Mouse (Mus musculus) right cerebral cortex, postnatal 4 days (tissue): ENCODE data around the gene Kansl1l.
"Not testable (repeated sequence)": the region's sequence is repeated elsewhere in the genome, so short reads cannot be mapped to it uniquely, and the experiment has no call there.

ENCODE experiments used
- DNase-seq: peaks from one replicate; pipeline ENCODE4 v3.0.0-alpha.2; 2022

Gene Kansl1l

GRCm38 (mm10) chr1:66816837-66817452, 417 bp downstream of the Kansl1l start:
- DNase-seq, result peak; percentile 99

DNA sequence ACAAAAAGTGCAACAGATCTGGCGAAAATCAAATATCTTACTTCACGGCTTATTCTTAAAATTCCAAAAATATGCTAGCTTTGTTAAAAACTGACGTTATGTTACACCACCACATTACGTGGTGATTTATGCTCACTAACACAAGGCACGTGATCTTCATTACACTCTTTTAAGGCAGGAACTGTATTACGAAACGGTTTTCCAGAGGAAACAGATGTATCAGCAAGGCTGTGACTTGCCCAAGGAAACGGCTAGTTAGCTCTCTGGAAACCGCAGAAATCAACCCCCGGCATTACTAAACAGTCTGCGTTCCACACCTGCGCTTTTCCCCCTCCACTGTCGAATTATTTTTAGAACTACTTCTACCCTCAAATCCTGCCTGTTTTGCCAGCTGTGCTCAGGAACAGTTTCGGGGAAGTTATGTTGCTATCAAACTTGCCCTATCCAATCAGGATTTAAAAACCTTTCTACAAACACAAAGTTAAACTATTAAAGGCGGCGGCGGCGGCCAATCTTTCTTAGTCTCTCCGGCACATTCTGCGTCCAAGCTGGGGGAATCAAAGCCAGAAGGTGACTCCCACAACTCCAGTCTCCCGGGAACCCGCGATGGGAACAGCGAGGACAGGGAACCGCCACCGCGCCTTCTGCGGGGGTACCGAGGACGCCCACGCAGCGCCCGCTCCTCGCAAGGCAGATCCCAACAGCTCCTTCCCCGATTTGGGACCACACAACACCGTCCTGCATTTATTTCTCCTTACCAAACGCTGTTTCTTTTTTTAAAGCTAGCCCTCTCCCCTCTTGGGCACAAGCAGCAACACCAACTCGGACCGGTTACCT, 1.2 kb downstream of the Kansl1l start:
- peak; percentile 60 for DNase-seq

DNA sequence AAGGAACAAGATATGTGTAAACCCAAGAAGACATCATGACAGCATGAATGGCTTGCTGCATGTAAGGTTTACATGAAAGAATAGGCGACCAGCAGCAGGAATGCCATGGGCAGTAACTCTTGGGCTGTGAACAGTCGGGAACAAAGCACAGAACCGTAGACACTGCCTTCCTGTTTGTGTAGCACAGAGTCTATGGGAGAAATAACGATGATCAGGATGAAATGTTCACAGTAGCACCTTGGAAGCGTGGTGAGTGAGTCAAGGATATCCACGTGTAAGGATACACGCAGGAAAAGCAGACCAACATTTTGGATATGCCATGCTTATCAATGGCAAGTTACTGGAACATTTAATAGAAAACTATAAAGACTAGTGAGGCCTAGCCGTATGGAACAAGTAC, 2.6 kb downstream of the Kansl1l start:
- no peak for DNase-seq

DNA sequence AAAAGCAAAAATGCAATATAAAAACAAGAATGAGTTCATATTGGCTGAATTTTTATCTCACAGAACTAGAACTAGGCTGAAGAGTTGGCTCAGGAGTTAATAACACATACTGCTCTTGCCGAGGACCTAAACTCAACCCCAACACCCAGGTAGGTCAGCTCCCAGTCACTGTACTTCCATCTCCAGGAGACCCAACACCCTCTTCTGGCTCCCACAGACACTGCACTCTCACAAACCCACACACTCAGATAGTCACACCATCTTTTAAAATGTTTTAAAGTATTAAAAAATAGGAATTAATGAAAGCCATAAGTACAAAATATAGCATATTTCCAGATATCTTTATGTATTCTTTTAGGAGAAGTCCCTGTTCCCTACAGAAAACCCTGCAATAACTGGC, 4.2 kb downstream of the Kansl1l start:
- DNase-seq, result no peak

- DNase-seq, result no peak
These were observed 10.5 kb downstream of the Kansl1l start for GRCm38 (mm10) chr1:66806821-66807220.

- no peak for DNase-seq
These were observed 12.0 kb downstream of the Kansl1l start for GRCm38 (mm10) chr1:66805408-66805807.

- no peak for DNase-seq
These were observed 12.7 kb downstream of the Kansl1l start for GRCm38 (mm10) chr1:66804710-66805109.

DNA sequence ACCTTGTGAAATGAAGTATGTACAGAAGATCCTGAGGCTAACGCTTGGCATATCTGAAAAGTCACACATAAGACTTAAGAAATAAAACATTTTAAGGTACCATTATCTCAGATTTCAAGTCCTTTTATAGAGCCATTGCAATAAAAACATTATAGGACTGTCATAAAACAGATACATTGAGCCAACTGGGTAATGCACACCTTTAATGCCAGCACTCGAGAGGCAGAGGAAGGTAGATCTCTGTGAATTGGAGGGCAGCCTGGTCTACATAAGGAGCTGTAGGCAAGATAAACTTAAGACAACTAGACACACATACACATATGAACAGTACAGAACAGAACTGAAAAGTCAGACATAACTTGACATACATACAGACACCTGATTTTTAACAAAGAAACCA, 19.4 kb downstream of the Kansl1l start:
- no peak for DNase-seq

GRCm38 (mm10) chr1:66792838-66793466, 24.4 kb downstream of the Kansl1l start:
- DNase-seq, result no peak

- DNase-seq, result no peak
These were observed 35.1 kb downstream of the Kansl1l start for GRCm38 (mm10) chr1:66782296-66782695.

DNA sequence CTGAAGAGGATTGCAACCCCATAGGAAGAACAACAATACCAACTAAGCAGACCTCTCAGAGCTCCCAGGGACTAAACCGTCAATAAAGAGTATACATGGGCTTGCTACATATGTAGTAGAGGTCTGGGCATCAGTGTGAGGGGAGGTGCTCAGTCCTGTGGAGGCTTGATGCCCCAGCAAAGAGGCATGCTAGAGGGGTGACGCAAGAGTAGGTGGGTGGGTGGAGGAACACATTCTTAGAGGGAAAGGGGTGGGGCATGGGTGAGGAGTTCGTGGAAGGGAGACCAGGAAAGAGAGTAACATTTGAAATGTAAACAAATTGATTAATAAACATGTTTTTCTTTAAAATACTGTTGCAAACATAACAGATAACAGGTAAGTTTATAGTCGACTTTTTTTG, 36.3 kb downstream of the Kansl1l start:
- DNase-seq, result no peak

DNA sequence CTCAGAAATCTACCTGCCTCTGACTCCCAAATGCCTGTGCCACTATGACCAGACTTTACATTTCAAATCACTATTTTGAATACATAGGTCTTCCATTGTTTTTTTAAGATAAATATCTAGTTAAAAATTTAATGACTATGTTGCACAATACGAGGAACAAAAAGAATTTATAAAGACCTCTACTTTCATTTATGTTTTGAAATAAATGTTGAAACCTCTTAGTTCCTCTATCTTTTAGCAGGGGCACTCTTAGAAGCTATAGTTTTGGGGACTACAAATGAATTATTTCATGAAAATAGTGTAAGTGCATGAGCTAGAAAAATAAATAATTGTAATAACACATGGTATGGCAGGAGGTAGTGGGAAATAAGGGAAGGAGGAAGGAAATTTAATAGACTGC, 38.6 kb downstream of the Kansl1l start:
- no peak for DNase-seq

DNA sequence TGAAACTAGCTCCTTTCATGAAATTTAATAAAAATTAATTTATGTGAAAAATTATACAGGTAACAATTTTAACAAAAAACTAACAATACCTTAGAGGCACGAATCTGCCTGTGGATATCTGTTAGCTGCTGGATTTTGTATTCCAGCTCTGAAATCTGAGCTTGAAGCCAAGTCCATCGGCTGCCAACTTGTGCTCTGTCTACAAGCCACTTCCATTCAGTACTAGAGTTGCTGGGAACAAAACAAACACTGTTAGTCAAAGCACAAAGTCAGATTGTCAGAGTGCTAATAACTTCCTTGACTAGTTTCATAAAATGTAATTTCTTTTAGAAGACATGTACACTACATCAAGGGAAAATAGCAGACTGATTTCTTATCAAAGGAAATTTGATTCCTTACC, 39.5 kb downstream of the Kansl1l start:
- peak; percentile 9 for DNase-seq

DNA sequence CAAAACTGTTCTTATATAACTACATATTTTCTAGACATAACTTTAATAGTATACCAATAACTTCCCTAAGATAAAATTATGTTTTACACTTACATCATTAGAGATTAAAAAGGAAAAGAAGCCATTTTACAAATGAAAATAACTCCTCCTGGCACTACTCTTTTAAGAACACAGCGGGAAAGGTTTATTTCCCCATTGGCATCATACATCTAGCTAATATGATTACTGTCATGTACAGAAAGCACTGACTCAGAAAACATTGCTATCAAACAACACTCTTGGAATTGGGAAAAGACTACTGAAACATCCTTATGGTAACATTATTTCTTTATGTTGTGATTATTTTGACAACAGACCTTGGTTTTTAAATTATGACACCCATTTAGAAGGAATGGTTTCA, 48.6 kb downstream of the Kansl1l start:
- no peak for DNase-seq

GRCm38 (mm10) chr1:66730581-66730980, 86.8 kb downstream of the Kansl1l start:
- DNase-seq, result no peak

- DNase-seq, result no peak
These were observed 104.5 kb downstream of the Kansl1l start for GRCm38 (mm10) chr1:66712859-66713258.

DNA sequence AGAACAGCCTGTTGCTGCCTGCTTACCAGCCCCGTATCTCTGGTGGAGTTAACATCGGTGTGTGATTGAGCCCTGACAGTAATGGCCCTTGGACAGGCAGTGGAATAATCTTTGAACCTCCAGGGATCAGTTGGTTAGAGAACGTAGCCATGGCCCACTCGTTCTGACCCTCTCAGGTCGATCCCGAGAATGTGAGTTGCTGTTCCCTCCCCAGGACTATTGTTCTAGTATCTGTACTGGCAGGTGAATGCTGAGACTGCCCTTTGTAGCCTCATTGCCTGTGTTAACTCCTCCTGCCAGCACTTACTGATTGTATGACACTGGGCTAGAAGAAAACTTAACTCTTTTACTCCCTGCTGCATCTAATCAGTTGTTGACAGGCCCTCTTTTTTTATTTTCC, 112.8 kb downstream of the Kansl1l start:
- no peak for DNase-seq

GRCm38 (mm10) chr1:66702623-66703345, 114.6 kb downstream of the Kansl1l start:
- no peak for DNase-seq

GRCm38 (mm10) chr1:66701576-66701940, 115.8 kb downstream of the Kansl1l start:
- no peak for DNase-seq

DNA sequence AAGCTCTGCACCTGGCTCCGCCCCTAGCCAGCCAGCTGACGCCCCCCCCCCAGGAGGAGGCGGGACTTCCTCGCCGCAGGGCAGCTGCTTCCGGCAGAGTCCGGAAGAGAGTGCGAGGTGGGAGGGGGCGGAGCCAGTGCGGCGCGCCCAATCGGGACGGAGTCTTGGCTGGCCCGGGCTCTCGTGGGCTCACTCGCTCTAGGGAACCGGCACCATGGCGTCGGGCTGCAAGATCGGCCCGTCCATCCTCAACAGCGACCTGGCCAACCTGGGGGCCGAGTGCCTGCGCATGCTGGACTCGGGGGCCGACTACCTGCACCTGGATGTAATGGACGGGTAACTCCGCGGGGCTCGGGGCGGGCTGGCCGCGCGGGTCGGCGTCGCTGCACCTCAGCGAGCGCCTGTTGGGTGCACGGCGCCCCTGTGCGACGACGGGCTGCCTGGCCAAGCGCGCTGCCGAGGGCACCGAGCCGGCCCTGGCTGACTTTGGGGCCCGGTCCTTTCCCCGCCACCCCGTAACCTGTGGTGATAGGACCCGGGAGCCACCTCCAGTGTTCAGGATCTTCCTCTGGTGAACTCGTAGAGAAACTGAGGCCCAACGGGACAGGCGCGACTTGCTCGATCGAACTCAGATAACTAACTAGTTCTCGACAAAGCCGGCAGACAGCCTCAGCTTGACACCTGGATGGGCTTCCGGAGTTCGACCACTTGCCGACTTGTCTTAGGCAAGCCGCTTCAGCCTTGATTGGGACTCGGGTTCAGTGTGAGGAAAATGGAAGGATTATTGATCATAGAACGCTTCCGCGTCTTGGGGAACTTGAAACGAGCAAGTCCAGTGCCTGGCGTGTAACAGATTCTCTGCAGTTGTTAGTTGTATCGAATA, 116.4 kb downstream of the Kansl1l start, which contains the start of gene Rpe:
Gene Rpe (plus strand): TSS at position 139 of the 883 bp plus-strand sequence.
- DNase-seq, result peak; percentile 90

DNA sequence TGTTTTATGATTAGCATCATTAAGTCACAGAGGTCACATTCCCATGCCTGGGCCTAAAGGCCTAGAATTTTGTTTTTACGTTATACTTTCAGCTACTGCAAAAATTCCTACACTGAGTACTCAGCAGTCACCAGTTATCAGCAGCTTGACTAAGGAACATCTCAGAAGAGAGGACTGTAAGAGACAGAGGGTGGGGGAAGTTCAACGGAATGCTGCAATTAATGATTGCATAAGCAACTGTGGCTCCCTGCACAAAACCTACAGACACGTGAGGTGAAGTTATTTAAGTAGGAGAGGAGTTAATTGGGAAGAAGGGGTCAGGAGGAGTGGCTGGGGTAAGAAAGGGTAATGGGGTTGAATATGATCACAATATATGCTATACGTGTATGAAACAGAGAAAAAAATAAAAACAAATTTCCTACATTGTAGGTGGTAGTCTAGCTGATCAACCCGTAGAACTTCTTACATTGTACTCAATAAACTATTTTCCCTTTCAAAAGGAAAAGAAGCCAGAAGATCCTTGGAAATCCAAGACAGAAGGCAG, 117.1 kb downstream of the Kansl1l start:
- no peak for DNase-seq

DNA sequence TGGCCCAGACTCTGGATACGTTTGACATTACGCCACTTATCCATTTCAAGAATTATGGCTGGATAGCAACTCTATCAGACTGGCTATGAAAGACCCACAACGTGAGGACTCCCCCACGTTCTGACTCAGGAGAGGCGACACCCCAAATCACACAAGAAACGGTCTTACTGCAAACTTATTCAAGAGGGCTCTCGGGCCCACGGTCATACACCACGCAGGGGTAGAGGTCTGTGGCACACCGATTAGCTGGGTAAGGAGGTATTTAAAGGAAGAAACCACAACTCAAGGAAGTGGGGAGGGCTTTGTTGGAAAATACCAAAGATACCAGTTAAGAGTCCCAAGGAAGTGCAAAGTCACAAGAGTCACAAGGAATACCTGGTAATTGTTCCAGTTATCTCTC, 117.7 kb downstream of the Kansl1l start:
- DNase-seq, result not testable (repeated sequence)
